Mouse (Mus musculus) right cerebral cortex, postnatal 14 days (tissue): ENCODE measurements around the gene Smarca2.
A peak's percentile ranks its signal among the peaks of the same experiment; 100 is the strongest.
"Not testable (repeated sequence)": the region's sequence is repeated elsewhere in the genome, so short reads cannot be mapped to it uniquely, and the experiment has no call there.

Experiments
- DNase-seq: peaks from one replicate; pipeline ENCODE4 v3.0.0; 2022

Smarca2 gene

GRCm38 (mm10) chr19:26617287-26617686 is 12.4 kb downstream of the Smarca2 start:
- no peak for DNase-seq

- DNase-seq, result peak; percentile 60
Measured at GRCm38 (mm10) chr19:26630712-26631235, 25.9 kb downstream of the Smarca2 start.

GRCm38 (mm10) chr19:26632228-26632627 is 27.4 kb downstream of the Smarca2 start:
- no peak for DNase-seq

GRCm38 (mm10) chr19:26640556-26640955 is 35.7 kb downstream of the Smarca2 start:
- no peak for DNase-seq

DNA sequence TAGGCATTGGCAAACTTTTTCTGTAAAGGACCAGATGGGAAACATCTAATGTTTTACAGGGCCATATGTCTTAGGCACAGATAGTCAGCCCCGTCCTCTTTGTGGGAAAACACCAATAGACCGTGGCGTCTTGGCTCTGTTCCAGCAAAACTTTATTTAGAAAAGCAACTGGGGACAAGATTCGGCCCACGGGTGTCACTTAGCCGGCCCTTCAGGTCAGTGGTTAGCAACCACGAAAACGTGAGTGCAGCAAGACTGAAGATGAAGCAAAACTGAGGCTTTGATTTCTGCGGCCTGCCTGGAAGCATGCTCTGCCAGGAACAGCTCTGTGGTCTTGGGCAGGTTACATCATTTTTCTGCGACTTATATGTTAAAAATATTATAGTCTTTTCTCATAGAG is 36.4 kb downstream of the Smarca2 start:
- DNase-seq, result no peak

DNA sequence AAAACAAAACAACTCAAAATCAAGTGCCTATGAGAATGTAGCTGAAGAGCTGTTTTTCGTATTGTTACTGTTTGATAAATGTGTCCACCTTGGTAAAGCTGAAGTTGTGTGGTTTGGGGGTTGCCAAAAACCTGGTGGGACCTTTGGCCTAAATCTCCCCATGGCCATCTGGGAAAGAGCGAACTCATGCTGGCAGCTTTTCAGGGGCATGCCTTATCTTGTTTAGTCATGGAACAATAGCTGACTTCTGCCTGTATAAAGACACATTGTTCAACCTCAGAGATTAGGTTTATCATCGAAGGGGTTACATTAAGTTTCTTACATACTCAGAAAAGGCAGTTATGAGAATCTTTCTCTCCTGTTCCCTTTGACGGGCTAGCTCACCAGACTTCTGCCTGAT is 38.2 kb downstream of the Smarca2 start:
- no peak for DNase-seq

- no peak for DNase-seq
Measured at GRCm38 (mm10) chr19:26643936-26644335, 39.1 kb downstream of the Smarca2 start.

DNA sequence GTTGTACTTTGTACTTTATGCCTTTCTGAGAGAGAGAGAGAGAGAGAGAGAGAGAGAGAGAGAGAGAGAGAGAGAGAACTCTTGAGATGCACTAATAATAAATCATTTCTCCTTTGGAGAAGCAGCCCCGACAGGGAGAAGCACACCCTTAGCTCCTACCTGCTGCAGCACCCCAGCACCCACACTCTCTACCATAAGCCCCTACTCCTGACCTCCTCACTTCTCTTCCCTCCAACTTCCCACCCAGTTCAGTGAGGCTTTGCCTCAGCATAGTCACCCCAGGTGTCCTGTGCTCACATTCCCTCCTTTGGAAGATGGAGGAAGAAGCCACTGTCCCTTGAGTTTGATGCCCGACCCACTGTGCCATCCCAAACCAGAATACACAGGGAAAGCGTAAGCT is 40.2 kb downstream of the Smarca2 start:
- no peak for DNase-seq

- DNase-seq, result no peak
Measured at GRCm38 (mm10) chr19:26646128-26646527, 41.3 kb downstream of the Smarca2 start.

DNA sequence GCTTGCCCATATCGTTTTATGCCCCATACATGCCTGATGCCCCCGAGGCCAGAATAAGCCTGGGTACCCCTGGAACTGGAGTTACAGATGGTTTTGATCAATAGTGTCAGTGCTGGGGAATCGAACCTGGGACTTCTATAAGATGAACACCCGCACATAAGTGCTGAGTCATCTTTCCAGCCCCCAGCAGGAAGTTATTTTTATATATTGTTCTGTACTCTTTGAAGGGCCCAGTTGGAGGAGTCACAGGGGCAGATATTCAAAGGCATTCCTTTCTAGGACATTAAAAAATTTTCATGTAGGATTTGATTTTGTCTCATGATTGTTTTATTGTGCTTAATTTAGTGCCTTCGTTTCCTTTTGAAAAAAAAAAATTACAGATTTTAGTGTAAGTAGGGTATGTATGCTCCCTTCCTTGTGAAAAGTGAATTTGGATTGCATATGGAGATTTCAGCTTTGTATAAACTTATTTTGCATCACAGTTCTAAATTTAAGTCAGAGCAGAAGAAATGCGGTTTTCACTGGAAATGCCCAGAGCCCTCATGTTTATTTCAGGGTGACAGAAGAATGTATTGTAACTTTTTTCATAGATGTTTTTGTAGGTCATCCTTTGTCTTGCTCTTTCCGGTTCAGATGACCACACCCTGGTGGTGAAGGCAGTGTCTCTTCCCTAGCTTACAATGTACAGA is 45.9 kb downstream of the Smarca2 start:
- DNase-seq, result no peak

DNA sequence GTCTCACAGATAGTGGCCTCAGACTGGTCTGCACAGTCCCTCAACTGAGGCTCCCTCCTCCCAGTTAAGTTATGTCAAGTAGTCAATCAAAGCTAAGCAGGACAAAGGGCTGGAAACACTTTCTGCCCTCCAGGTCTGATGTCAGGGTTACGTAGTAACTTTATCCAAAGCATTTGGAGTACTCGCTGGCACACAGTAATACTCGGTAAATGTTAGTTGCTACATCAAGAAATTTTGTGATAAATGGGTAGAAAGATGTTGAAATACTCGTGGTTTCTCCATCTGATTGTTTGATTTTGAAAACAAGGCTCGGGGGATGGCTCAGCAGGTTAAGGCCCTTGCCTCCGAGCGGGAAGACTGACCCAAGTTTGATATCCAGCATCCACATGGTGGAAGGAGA is 53.5 kb downstream of the Smarca2 start:
- no peak for DNase-seq

- DNase-seq, result no peak
Measured at GRCm38 (mm10) chr19:26659976-26660375, 55.1 kb downstream of the Smarca2 start.

GRCm38 (mm10) chr19:26661198-26661597 is 56.3 kb downstream of the Smarca2 start:
- DNase-seq, result no peak

- DNase-seq, result no peak
Measured at GRCm38 (mm10) chr19:26666303-26666702, 61.5 kb downstream of the Smarca2 start.

- DNase-seq, result no peak
Measured at GRCm38 (mm10) chr19:26670089-26670488, 65.2 kb downstream of the Smarca2 start.

- not testable (repeated sequence) for DNase-seq
Measured at GRCm38 (mm10) chr19:26671413-26671812, 66.6 kb downstream of the Smarca2 start.

- DNase-seq, result no peak
Measured at GRCm38 (mm10) chr19:26675917-26676316, 71.1 kb downstream of the Smarca2 start.

GRCm38 (mm10) chr19:26678543-26678942 is 73.7 kb downstream of the Smarca2 start:
- DNase-seq, result no peak

DNA sequence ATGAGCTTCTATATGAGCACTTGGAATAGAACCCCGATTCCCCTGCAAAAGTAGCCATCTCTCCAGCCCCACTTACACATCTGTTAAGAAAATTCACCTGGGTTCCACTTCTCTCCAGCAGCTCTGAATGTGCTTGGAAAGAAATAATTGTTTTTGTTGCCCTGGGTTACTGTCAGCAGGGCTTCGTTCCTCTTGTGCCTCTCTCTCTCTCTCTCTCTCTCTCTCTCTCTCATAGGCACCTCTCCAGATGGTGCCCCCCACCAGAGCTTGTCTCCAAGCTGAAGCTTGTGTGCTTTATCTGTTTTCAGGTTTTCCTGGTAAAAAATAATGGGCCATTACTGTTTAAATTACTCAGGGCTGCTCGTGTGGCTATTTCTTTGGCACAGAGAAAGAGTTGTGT is 74.8 kb downstream of the Smarca2 start:
- no peak for DNase-seq

DNA sequence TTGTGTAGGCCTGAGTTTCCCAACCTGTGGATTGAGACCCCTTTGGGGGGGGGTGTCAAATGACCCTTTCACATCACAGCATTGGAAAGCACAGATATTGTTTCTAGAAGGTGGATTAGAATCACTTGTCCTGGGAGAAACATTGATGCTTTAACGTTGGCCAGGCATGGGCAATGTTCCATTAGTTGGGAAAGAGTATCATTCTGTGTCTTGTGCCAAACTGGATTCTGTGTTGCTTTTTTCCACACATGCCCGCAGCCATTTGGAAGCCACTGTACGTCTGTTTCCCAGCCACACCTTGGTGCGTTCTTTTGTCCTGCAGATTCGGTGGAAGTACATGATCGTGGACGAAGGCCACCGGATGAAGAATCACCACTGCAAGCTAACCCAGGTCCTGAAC is 76.7 kb downstream of the Smarca2 start:
- no peak for DNase-seq

GRCm38 (mm10) chr19:26682130-26682529 is 77.3 kb downstream of the Smarca2 start:
- DNase-seq, result no peak

- DNase-seq, result no peak
Measured at GRCm38 (mm10) chr19:26682731-26683130, 77.9 kb downstream of the Smarca2 start.

DNA sequence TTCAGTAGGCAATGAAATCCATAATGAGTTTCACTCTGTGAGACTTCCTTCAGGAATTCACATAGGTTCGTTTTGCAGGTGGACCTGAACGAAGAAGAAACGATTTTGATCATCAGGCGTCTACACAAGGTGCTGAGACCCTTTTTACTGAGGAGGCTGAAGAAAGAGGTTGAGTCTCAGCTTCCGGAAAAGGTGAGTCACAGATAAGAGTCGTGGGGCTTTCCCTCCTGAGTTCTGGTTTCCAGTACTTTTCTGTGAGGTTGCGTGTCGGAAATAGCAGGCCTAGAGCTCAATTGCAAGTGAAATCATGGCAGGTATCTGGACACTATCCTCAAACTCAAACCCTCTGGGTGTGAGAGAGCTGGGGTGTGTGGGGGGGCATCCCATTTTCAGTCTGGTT is 78.9 kb downstream of the Smarca2 start:
- DNase-seq, result no peak

GRCm38 (mm10) chr19:26690516-26690915 is 85.7 kb downstream of the Smarca2 start:
- no peak for DNase-seq

GRCm38 (mm10) chr19:26697107-26697506 is 92.3 kb downstream of the Smarca2 start:
- no peak for DNase-seq
